Mouse (Mus musculus): Measurements from ENCODE around the gene Cxcl17. TPM values are rescaled to one million over a fixed set of nuclear protein-coding genes. Genes with fewer than 3 reads are reported as not detected.

Gene Cxcl17
- total RNA-seq, 2 experiments from 2014 or later = not detected

DNA sequence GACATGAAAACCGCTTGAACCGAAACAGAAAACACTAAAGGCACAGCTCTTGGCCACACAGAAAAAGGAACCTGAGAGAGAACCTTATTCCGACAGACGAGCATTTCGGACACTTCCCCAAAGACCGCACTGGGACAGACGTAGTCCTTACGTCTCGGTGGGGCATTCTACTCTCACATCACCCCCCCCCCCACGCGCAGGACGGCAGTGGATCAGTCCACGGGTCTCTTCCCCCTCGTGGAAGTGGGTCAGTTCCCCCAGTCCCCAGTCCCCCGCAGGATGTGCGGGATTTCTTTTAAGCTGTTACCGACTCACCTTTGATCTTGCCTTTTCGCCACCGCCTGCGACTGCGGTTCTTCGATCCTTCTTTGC, 17.5 kb downstream of the Cxcl17 start:
- DNase-seq (ENCODE audit: low spot score) = no peak
- intact Hi-C loops (cut with DNase I) = no loop called here

- no peak for DNase-seq (ENCODE audit: low spot score)
- intact Hi-C loops (cut with DNase I) = no loop called here
Measured at GRCm38 (mm10) chr7:25394754-25395153, 17.9 kb downstream of the Cxcl17 start.

- no peak for DNase-seq (ENCODE audit: low spot score)
- intact Hi-C loops (cut with DNase I) = no loop called here
Measured at GRCm38 (mm10) chr7:25393451-25394210, 19.1 kb downstream of the Cxcl17 start.

DNA sequence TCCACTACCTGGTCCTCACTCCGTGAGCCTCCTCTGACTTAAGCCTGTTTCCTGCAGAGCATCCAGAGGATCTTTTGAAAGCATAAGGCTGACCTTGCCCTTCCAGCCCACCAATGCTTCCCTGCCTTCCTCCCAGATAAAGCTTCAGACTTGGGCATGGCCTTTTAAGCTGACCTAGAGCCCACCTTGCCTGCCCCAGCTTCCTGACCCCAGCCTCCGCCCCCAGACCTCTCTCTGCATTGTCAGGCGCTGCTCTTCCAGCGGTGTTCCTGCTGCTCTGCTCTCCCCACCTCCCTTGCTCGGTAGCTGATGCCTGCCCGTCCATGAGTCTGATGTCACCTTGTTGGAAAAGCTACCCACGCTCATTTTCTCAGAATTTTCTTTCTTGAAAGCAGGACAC, 19.8 kb downstream of the Cxcl17 start:
- DNase-seq (ENCODE audit: low spot score) = no peak
- intact Hi-C loops (cut with DNase I) = no loop called here

DNA sequence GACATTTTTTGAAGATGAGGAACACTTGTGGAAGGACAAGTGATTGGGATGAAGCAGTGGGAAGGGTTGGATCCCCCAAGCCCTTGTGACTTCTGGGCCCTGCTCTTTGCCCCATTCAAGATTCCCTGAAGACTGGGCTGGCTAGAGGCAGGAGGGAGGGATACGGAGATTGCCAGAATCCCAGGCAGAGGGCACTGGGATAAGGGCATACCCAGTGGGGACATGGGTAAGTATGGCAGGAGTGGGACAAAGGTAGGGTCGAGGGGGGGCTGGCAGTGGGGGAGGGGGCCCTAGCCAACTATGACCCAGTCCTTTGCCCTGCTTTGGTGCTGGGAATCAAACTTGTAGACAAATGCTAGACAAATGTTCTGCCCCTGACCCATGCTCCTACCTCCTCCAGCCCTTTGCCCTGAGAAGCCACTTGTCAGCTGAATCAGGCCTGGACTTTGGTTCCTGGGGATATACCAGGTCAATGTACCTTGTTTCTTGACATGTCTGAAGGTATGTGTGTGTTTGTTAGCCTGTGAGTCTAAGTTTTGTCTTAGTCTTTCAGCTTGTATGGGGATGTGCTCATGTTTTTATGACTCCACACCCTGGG, 20.7 kb downstream of the Cxcl17 start:
- intact Hi-C loops (cut with DNase I) = no loop called here
- DNase-seq (ENCODE audit: low spot score) = no peak

DNA sequence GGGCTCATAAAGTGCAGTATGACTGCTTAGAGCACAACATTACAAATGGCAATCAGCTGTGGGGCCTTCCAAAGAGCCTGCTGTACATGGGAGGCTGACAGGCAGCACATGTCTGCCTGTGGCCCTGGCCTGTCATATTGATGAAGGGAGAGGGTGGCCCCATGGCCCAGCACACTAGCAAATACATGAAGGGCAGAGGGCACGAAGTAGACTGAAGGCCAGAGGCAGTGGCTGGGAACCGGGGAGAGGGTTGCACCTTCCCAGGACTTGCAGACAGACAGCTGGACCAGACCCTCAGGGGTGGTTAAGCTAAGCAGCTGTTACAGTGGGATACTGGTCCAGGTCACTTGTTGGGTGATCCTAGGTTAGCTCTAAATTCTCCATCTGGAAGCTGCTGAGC, 21.7 kb downstream of the Cxcl17 start:
- DNase-seq (ENCODE audit: low spot score) = no peak
- intact Hi-C loops (cut with DNase I) = no loop called here

DNA sequence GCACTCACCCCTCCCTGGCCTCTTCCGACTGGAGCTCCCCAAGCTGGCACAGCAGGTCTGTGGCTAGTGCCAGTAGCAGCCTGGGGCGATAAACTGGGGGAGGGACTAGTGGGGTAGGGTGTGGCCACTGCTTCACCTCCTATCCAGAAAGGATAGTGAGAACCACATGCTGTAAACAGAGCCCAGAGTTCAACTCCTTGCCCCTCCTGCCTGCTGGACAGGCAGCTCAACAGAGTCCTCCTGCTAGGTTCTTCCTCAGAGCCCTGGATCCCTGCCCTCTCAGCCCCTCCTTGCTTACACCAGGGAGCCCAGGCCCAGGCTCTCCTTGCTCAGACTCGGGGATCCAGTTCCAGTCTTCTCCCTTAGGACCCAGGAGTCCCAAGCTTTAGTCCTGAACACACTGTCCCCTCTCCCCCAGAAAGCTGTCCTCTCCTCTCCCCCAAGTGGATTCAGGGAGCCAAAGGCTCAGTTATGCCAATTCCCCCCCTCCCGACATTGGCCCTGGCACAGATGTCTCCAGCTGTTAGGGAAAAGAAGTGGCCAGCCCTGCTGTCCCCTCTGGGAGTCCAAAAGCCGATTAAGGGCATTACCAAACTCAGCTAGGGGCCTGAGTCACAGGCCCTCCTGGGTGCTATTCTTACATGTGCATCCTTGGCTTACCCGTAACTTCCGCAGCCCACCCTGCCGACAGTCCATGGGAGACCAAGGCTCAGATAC, 22.5 kb downstream of the Cxcl17 start:
- peak; percentile 82 for DNase-seq (ENCODE audit: low spot score)
- intact Hi-C loops (cut with DNase I) = no loop called here

DNA sequence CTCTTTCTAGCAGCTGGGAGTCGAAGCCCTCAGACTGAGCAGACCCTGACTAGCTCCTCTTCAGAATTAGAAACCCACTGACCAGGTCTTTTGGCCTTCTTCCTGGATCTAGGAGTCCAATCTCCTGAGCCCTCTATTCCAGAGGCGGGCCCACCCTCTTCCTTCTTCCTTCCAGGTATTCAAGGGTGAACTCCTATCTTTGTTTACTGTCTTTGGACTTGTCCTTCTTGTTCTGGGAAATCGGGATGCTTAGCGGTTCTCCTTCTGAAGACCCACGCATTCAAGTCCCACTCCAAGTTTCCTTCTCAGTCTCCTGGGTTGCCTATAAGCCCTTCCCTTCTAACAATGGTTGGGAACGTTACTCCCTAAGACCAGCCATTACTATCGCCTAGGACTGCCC, 23.8 kb downstream of the Cxcl17 start:
- no peak for DNase-seq (ENCODE audit: low spot score)
- intact Hi-C loops (cut with DNase I) = loop anchor here (5.0 kb wide), 1 partner anchor 107 kb away; no protein-coding TSS in a partner anchor

- no peak for DNase-seq (ENCODE audit: low spot score)
- intact Hi-C loops (cut with DNase I) = loop anchor here (5.0 kb wide), 1 partner anchor 106 kb away; no protein-coding TSS in a partner anchor
Measured at GRCm38 (mm10) chr7:25387811-25388440, 24.8 kb downstream of the Cxcl17 start.

- peak; percentile 86 for DNase-seq (ENCODE audit: low spot score)
Measured at GRCm38 (mm10) chr7:25385850-25386555, 26.7 kb downstream of the Cxcl17 start.

GRCm38 (mm10) chr7:25385259-25385658, 27.4 kb downstream of the Cxcl17 start:
- intact Hi-C loops (cut with DNase I) = loop anchor here (5.0 kb wide), 1 partner anchor 103 kb away; no protein-coding TSS in a partner anchor
- DNase-seq (ENCODE audit: low spot score) = no peak

More at GRCm38 (mm10) chr7:25385850-25386555, 26.7 kb downstream of the Cxcl17 start:
- intact Hi-C loops (cut with DNase I) = loop anchor here (5.0 kb wide), 1 partner anchor 104 kb away; no protein-coding TSS in a partner anchor

GRCm38 (mm10) chr7:25384818-25385217, 27.9 kb downstream of the Cxcl17 start:
- no peak for DNase-seq (ENCODE audit: low spot score)
- intact Hi-C loops (cut with DNase I) = loop anchor here (5.0 kb wide), 2 partner anchors 103 to 143 kb away; no protein-coding TSS in a partner anchor

GRCm38 (mm10) chr7:25384318-25384717, 28.4 kb downstream of the Cxcl17 start:
- DNase-seq (ENCODE audit: low spot score) = no peak
- intact Hi-C loops (cut with DNase I) = loop anchor here (5.0 kb wide), 1 partner anchor 142 kb away; no protein-coding TSS in a partner anchor

- no peak for DNase-seq (ENCODE audit: low spot score)
- intact Hi-C loops (cut with DNase I) = loop anchor here (5.0 kb wide), 1 partner anchor 142 kb away; no protein-coding TSS in a partner anchor
Measured at GRCm38 (mm10) chr7:25383891-25384290, 28.8 kb downstream of the Cxcl17 start.

GRCm38 (mm10) chr7:25383385-25383784, 29.3 kb downstream of the Cxcl17 start:
- no peak for DNase-seq (ENCODE audit: low spot score)
- intact Hi-C loops (cut with DNase I) = loop anchor here (5.0 kb wide), 1 partner anchor 141 kb away; no protein-coding TSS in a partner anchor

GRCm38 (mm10) chr7:25382541-25382940, 30.1 kb downstream of the Cxcl17 start:
- intact Hi-C loops (cut with DNase I) = loop anchor here (5.0 kb wide), 1 partner anchor 140 kb away; no protein-coding TSS in a partner anchor
- DNase-seq (ENCODE audit: low spot score) = no peak

DNA sequence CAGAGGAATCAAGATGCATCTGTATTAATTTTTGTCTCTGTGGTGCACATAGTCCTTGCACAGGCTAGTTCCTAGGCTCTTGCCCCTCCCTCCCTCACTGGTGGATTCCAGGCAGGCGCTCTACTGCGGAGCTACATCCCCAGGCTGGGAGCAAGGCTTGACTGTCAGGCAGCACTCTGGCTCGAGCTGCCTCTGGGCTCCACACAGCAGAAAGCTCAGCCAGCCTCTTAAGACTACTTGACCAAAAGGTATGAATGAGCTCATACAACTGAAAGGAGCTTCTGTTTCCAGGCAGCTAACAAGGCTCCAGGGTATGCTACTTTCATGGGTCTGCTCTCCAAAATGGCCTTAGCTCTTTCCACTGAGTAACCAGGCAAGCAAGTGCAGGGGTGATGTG, 31.4 kb downstream of the Cxcl17 start:
- intact Hi-C loops (cut with DNase I) = loop anchor here (5.0 kb wide), 1 partner anchor 139 kb away; no protein-coding TSS in a partner anchor
- DNase-seq (ENCODE audit: low spot score) = no peak

GRCm38 (mm10) chr7:25380392-25381283, 32.0 kb downstream of the Cxcl17 start:
- intact Hi-C loops (cut with DNase I) = loop anchor here (5.0 kb wide), 1 partner anchor 138 kb away; no protein-coding TSS in a partner anchor
- no peak for DNase-seq (ENCODE audit: low spot score)
